Mouse (Mus musculus): ENCODE results near the gene Ablim2. TPM values are rescaled to one million over a fixed set of nuclear protein-coding genes. Genes with fewer than 3 reads are reported as not detected.

Ablim2 gene
- polyA plus RNA-seq, 1 experiment from 2014 or later: 9.8 TPM

- H3K9ac ChIP-seq: no peak overlapping the region
- no peaks in the 10 kb centered on the region for H3K9me3 ChIP-seq
- peaks cover 21% of the 10 kb centered on the region for H3K4me1 ChIP-seq (replicated peaks)
- H3K4me2 ChIP-seq: no peak overlapping the region
- no peak for ATAC-seq (ENCODE audit: low read depth)
- no peaks in the 10 kb centered on the region; the same call in 1 of the 2 replicates for H3K27me3 ChIP-seq
- H3K36me3 ChIP-seq: no peaks in the 10 kb centered on the region
- no peak overlapping the region for H3K4me3 ChIP-seq
- no peak overlapping the region for H3K27ac ChIP-seq (replicated peaks)
- WGBS: 94% methylated on average over 5 of the region's 5 CpGs
Observed at GRCm38 (mm10) chr5:35876236-35876635, 118.6 kb downstream of the Ablim2 start.

- WGBS: 62% methylated on average over 8 of the region's 8 CpGs
- no peak overlapping the region for H3K9ac ChIP-seq
- no peak overlapping the region for H3K27ac ChIP-seq (replicated peaks)
- H3K4me1 ChIP-seq (replicated peaks): peaks cover 22% of the 10 kb centered on the region
- H3K27me3 ChIP-seq: no peaks in the 10 kb centered on the region; the same call in 1 of the 2 replicates
- H3K4me3 ChIP-seq: no peak overlapping the region
- H3K36me3 ChIP-seq: no peaks in the 10 kb centered on the region
- H3K4me2 ChIP-seq: no peak overlapping the region
- peak; percentile 59; the same call in 1 of the 2 replicates for ATAC-seq (ENCODE audit: low read depth)
- no peaks in the 10 kb centered on the region for H3K9me3 ChIP-seq
Observed at GRCm38 (mm10) chr5:35879199-35879598, 121.5 kb downstream of the Ablim2 start.

- no peaks in the 10 kb centered on the region for H3K27me3 ChIP-seq
- no peak overlapping the region for H3K9ac ChIP-seq
- no peak overlapping the region for H3K4me3 ChIP-seq
- no peak overlapping the region for H3K27ac ChIP-seq (replicated peaks)
- H3K9me3 ChIP-seq: no peaks in the 10 kb centered on the region
- no peaks in the 10 kb centered on the region for H3K36me3 ChIP-seq
- peaks cover 22% of the 10 kb centered on the region for H3K4me1 ChIP-seq (replicated peaks)
- ATAC-seq (ENCODE audit: low read depth): no peak
- 44% methylated on average over 9 of the region's 9 CpGs for WGBS
- H3K4me2 ChIP-seq: no peak overlapping the region
Observed at GRCm38 (mm10) chr5:35882391-35882790, 124.7 kb downstream of the Ablim2 start.

- H3K36me3 ChIP-seq: no peaks in the 10 kb centered on the region
- 0 out of 2 replicates have a peak, but pooled peaks have one; percentile 16 for ATAC-seq (ENCODE audit: low read depth)
- WGBS: 38% methylated on average over 11 of the region's 11 CpGs
- no peak overlapping the region for H3K4me3 ChIP-seq
- no peak overlapping the region for H3K9ac ChIP-seq
- H3K4me2 ChIP-seq: no peak overlapping the region
- H3K27ac ChIP-seq (replicated peaks): no peak overlapping the region
- H3K4me1 ChIP-seq (replicated peaks): peaks cover 16% of the 10 kb centered on the region
- H3K9me3 ChIP-seq: no peaks in the 10 kb centered on the region
- H3K27me3 ChIP-seq: no peaks in the 10 kb centered on the region
Observed at GRCm38 (mm10) chr5:35884262-35884661, 126.6 kb downstream of the Ablim2 start.

GRCm38 (mm10) chr5:35884689-35885088 is 127.0 kb downstream of the Ablim2 start:
- H3K36me3 ChIP-seq: no peaks in the 10 kb centered on the region
- WGBS: 92% methylated on average over 5 of the region's 5 CpGs

GRCm38 (mm10) chr5:35888959-35889358 is 131.3 kb downstream of the Ablim2 start:
- ATAC-seq (ENCODE audit: low read depth): no peak
- H3K36me3 ChIP-seq: no peaks in the 10 kb centered on the region
- WGBS: 51% methylated on average over 9 of the region's 9 CpGs

More at GRCm38 (mm10) chr5:35884689-35885088, 127.0 kb downstream of the Ablim2 start:
- Histone ChIP-seq H3K4me1 (replicated peaks) (peaks cover 12% of the 10 kb centered on the region), H3K27me3 (no peaks in the 10 kb centered on the region), H3K27ac (replicated peaks) (no peak overlapping the region), H3K4me3 (no peak overlapping the region), H3K9ac (no peak overlapping the region), H3K9me3 (no peaks in the 10 kb centered on the region), H3K4me2 (no peak overlapping the region)
- no peak for ATAC-seq (ENCODE audit: low read depth)

GRCm38 (mm10) chr5:35889641-35890040 is 132.0 kb downstream of the Ablim2 start:
- H3K9ac ChIP-seq: no peak overlapping the region
- WGBS: 45% methylated on average over 2 of the region's 2 CpGs
- 0 out of 2 replicates have a peak, but pooled peaks cover 3% of the 10 kb centered on the region for H3K27me3 ChIP-seq
- H3K9me3 ChIP-seq: no peaks in the 10 kb centered on the region
- H3K36me3 ChIP-seq: no peaks in the 10 kb centered on the region
- H3K4me3 ChIP-seq: no peak overlapping the region
- H3K4me1 ChIP-seq (replicated peaks): peaks cover 10% of the 10 kb centered on the region
- ATAC-seq (ENCODE audit: low read depth): no peak
- H3K27ac ChIP-seq (replicated peaks): no peak overlapping the region
- no peak overlapping the region for H3K4me2 ChIP-seq

More at GRCm38 (mm10) chr5:35888959-35889358, 131.3 kb downstream of the Ablim2 start:
- Histone ChIP-seq H3K9me3 (no peaks in the 10 kb centered on the region), H3K27me3 (0 out of 2 replicates have a peak, but pooled peaks cover 3% of the 10 kb centered on the region), H3K4me2 (no peak overlapping the region), H3K27ac (replicated peaks) (no peak overlapping the region), H3K4me1 (replicated peaks) (peaks cover 7% of the 10 kb centered on the region), H3K9ac (no peak overlapping the region), H3K4me3 (no peak overlapping the region)

GRCm38 (mm10) chr5:35890985-35891730 is 133.5 kb downstream of the Ablim2 start:
- H3K27ac ChIP-seq (replicated peaks): no peak overlapping the region
- no peak overlapping the region for H3K4me3 ChIP-seq
- H3K9me3 ChIP-seq: no peaks in the 10 kb centered on the region
- peaks cover 25% of the 10 kb centered on the region for H3K4me1 ChIP-seq (replicated peaks)
- no peak overlapping the region for H3K9ac ChIP-seq
- H3K27me3 ChIP-seq: 0 out of 2 replicates have a peak, but pooled peaks cover 3% of the 10 kb centered on the region
- H3K4me2 ChIP-seq: no peak overlapping the region
- 88% methylated on average over 13 of the region's 13 CpGs for WGBS
- H3K36me3 ChIP-seq: no peaks in the 10 kb centered on the region
- no peak for ATAC-seq (ENCODE audit: low read depth)

- 0 out of 2 replicates have a peak, but pooled peaks have one; percentile 0 for ATAC-seq (ENCODE audit: low read depth)
- Histone ChIP-seq H3K4me2 (0 out of 2 replicates have a peak overlapping the region, but pooled peaks have one; percentile 95), H3K9me3 (no peaks in the 10 kb centered on the region), H3K36me3 (no peaks in the 10 kb centered on the region), H3K4me3 (no peak overlapping the region), H3K4me1 (replicated peaks) (peaks cover 38% of the 10 kb centered on the region), H3K27ac (replicated peaks) (no peak overlapping the region), H3K9ac (0 out of 2 replicates have a peak overlapping the region, but pooled peaks have one; percentile 45), H3K27me3 (0 out of 2 replicates have a peak, but pooled peaks cover 3% of the 10 kb centered on the region)
- 76% methylated on average over 3 of the region's 3 CpGs for WGBS
Observed at GRCm38 (mm10) chr5:35892363-35892762, 134.7 kb downstream of the Ablim2 start.

GRCm38 (mm10) chr5:35893093-35893804 is 135.6 kb downstream of the Ablim2 start, which contains the start of gene Afap1:
Gene Afap1 (plus strand): TSS chr5:35893319.
- Histone ChIP-seq H3K9me3 (no peaks in the 10 kb centered on the region), H3K27ac (replicated peaks) (peak within 1 kb of the TSS; percentile 86), H3K4me3 (peak within 1 kb of the TSS; percentile 96), H3K4me1 (replicated peaks) (peaks cover 46% of the 10 kb centered on the region), H3K4me2 (peak within 1 kb of the TSS; percentile 95), H3K9ac (peak within 1 kb of the TSS; percentile 99), H3K36me3 (no peaks in the 10 kb centered on the region), H3K27me3 (0 out of 2 replicates have a peak, but pooled peaks cover 3% of the 10 kb centered on the region)
- ATAC-seq (ENCODE audit: low read depth): peak; percentile 93
- WGBS: under 1% methylated on average over 49 of the region's 49 CpGs

- Histone ChIP-seq H3K4me2 (peak overlapping the region; percentile 95), H3K4me1 (replicated peaks) (peaks cover 52% of the 10 kb centered on the region), H3K27ac (replicated peaks) (peak overlapping the region; percentile 86), H3K36me3 (no peaks in the 10 kb centered on the region), H3K9me3 (no peaks in the 10 kb centered on the region), H3K4me3 (peak overlapping the region; percentile 96), H3K27me3 (0 out of 2 replicates have a peak, but pooled peaks cover 3% of the 10 kb centered on the region), H3K9ac (peak overlapping the region; percentile 99)
- peak; percentile 42 for ATAC-seq (ENCODE audit: low read depth)
- WGBS: under 1% methylated on average over 21 of the region's 21 CpGs
Observed at GRCm38 (mm10) chr5:35893805-35894260, 136.2 kb downstream of the Ablim2 start.
